Comparison of ENCODE assay signal across 24 mouse cellular contexts in genomic region chr1:130661454-130661853, GRCm38 (mm10). TPM values are rescaled to one million over a fixed set of nuclear protein-coding genes. Genes with fewer than 3 reads are reported as not detected.
DNase-seq lines count a peak whose midpoint lies in the region; ATAC-seq and TF ChIP-seq lines count a peak whose summit lies in the region.
"Had no signal": no experiment of that assay in that cellular context is flagged by ENCODE, and none has a peak within 500 bp of the region (broad histone marks: within the 10 kb centered on the region; RNA-seq: fewer than 3 reads in every experiment).

Gene C4bp (minus strand): TSS chr1:130661632.

- no peak for TF ChIP-seq CTCF in lung, embryonic 14.5 days (IDR thresholded peaks at IDR 0.05; ENCODE audit: low read depth)

- H3K9me3 ChIP-seq in lung, embryonic 14.5 days (ENCODE audit: low read depth, low read length), result no peaks in the 10 kb centered on the region
- H3K9me3 ChIP-seq: embryonic facial prominence, embryonic 10.5 days; heart, embryonic 15.5 days; limb, embryonic 10.5 days; midbrain, embryonic 12.5 days had no signal

- no peaks in the 10 kb centered on the region for H3K4me1 ChIP-seq in lung, embryonic 14.5 days (ENCODE audit: insufficient read depth)
- H3K4me1 ChIP-seq: embryonic facial prominence, embryonic 10.5 days; heart, embryonic 15.5 days; limb, embryonic 10.5 days; midbrain, embryonic 12.5 days had no signal

- H3K4me3 ChIP-seq in lung, embryonic 14.5 days (ENCODE audit: low read depth, low read length), result no peak within 1 kb of the TSS
- H3K4me3 ChIP-seq: embryonic facial prominence, embryonic 10.5 days; heart, embryonic 15.5 days; limb, embryonic 10.5 days; midbrain, embryonic 12.5 days had no signal

- no peak within 1 kb of the TSS for H3K27ac ChIP-seq in lung, embryonic 14.5 days (ENCODE audit: low read depth)
- H3K27ac ChIP-seq: embryonic facial prominence, embryonic 10.5 days; heart, embryonic 15.5 days; hindbrain, postnatal 0 days; limb, embryonic 10.5 days; midbrain, embryonic 12.5 days had no signal

- no peak for DNase-seq in adrenal gland, postnatal 10 days
- DNase-seq in adrenal gland, postnatal 36 days, result no peak
- DNase-seq in lung, embryonic 14.5 days, result peak; percentile 4
- DNase-seq in lung, postnatal 10 days, result no peak
- DNase-seq in large intestine, adult 2 months (ENCODE audit: low read depth, low spot score), result peak; percentile 46
- no peak for DNase-seq in gastrocnemius, postnatal 10 days
- no peak for DNase-seq in spleen, postnatal 10 days (ENCODE audit: low spot score in 2 of 2)
- no peak for DNase-seq in layer of hippocampus, postnatal 25 days (ENCODE audit: extremely low spot score in 1 of 2, low spot score in 1 of 2)
- DNase-seq: adrenal gland, adult 8-10 months; cerebellum, adult 18-20 months; heart, adult 18-20 months; lung, adult 18-20 months; retina, postnatal 1 day; thymus, adult 2 months had no signal

- no peaks in the 10 kb centered on the region for H3K27me3 ChIP-seq in lung, embryonic 14.5 days (ENCODE audit: insufficient read depth, low read length)
- H3K27me3 ChIP-seq: heart, embryonic 15.5 days; midbrain, embryonic 12.5 days had no signal

- ATAC-seq in lung, embryonic 14.5 days (ENCODE audit: insufficient read depth), result peak; percentile 47; the same call in 1 of the 2 replicates
- ATAC-seq: forebrain, embryonic 14.5 days; hindbrain, postnatal 0 days had no signal

- WGBS in lung, embryonic 14.5 days, result 17% methylated on average over 3 of the region's 3 CpGs
- 25% methylated on average over 3 of the region's 3 CpGs for WGBS in large intestine, adult 2 months

- no peak within 1 kb of the TSS for H3K4me2 ChIP-seq in lung, embryonic 14.5 days
- H3K4me2 ChIP-seq: heart, embryonic 15.5 days; midbrain, embryonic 12.5 days had no signal

- H3K9ac ChIP-seq in lung, embryonic 14.5 days, result no peak within 1 kb of the TSS
- H3K9ac ChIP-seq: heart, embryonic 15.5 days; midbrain, embryonic 12.5 days had no signal

- H3K36me3 ChIP-seq in lung, embryonic 14.5 days (ENCODE audit: insufficient read depth), result no peaks in the 10 kb centered on the region
- H3K36me3 ChIP-seq: embryonic facial prominence, embryonic 10.5 days; heart, embryonic 15.5 days; limb, embryonic 10.5 days; midbrain, embryonic 12.5 days had no signal

RNA-seq across cellular contexts. Expression of gene C4bp, which starts in this region (rescaled TPM):
- 10 to 100 TPM; 11.4 to 14.9 TPM for total RNA-seq in adrenal gland, postnatal 10 days (2021)
- under 1 TPM in 1 of 2 experiments, not detected in 1; 0.46 TPM for total RNA-seq in adrenal gland, postnatal 36 days (2021)
- polyA plus RNA-seq in lung, embryonic 14.5 days (2014; fragmentation: Nextera tagmentation; extraction: Ambion mirVana), result not detected in 2 replicates
- 2.5 and 3.6 TPM in 2 replicates for polyA plus RNA-seq in large intestine, adult 2 months (2012; rRNA removed)
- under 1 TPM in 1 of 2 experiments, not detected in 1; 0.11 TPM for total RNA-seq in gastrocnemius, postnatal 10 days (2021)
- 1 to 10 TPM in 1 of 2 experiments, under 1 TPM in 1; 0.89 to 1.1 TPM for total RNA-seq in layer of hippocampus, postnatal 25 days (2021)
- total RNA-seq: heart, adult 18-20 months; hematopoietic stem cell, adult 5-6 weeks; hindbrain, postnatal 0 days; left cerebral cortex, adult 18-20 months; MEL had no signal
- polyA plus RNA-seq: embryonic facial prominence, embryonic 10.5 days; forebrain, embryonic 14.5 days; heart, embryonic 15.5 days; limb, embryonic 10.5 days; midbrain, embryonic 12.5 days; neural tube, embryonic 14.5 days had no signal

Comparison
In these comparisons a context has a peak if more than half of its experiments do, and no peak if none do; other contexts are left out.
1. RNA of gene C4bp (total RNA-seq): 11.4 to 14.9 TPM in adrenal gland, postnatal 10 days; 0.89 to 1.1 TPM in layer of hippocampus, postnatal 25 days, 0.46 TPM in adrenal gland, postnatal 36 days and 0.11 TPM in gastrocnemius, postnatal 10 days; every median in the first group is over 4 times any median in the second.
2. Peak in DNase-seq and ATAC-seq in lung, embryonic 14.5 days; RNA of the gene not detected or under 1 TPM.